Mouse (Mus musculus): ENCODE data around the gene Usf2. TPM values are rescaled to one million over a fixed set of nuclear protein-coding genes. Genes with fewer than 3 reads are reported as not detected.
"Not testable (repeated sequence)": the region's sequence is repeated elsewhere in the genome, so short reads cannot be mapped to it uniquely, and the experiment has no call there.

The Usf2 gene
- polyA plus RNA-seq, 1 experiment: 202 TPM

DNA sequence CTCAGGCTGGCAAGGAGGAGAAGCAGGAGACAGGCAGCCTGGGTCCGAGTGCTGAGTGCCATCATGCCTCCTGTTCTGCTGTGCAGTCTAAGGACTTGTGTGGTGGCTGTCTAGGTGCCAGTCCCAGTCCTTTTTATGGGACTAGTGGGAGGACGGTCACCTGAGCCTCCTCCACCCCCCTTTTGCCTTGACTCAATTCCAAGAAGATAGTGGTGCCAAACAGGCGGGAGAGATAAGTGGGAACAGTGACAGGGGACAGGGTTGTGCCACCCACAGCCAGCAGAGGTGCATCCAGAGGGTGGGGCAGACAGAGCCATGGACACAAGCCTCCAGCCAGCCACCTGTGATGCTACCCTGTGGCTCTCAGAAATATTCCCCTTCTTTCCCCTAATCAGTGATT, 32.5 kb downstream of the Usf2 start:
- no peak for TF ChIP-seq CTCF (IDR thresholded peaks at IDR 0.05; ENCODE audit: extremely low read depth, insufficient read depth, low read length)
- no peak for TF ChIP-seq POLR2A (IDR thresholded peaks at IDR 0.05; ENCODE audit: extremely low read depth, insufficient read depth, low read length)
- H3K27ac ChIP-seq (ENCODE audit: insufficient read depth, low read length): no peak overlapping the region

DNA sequence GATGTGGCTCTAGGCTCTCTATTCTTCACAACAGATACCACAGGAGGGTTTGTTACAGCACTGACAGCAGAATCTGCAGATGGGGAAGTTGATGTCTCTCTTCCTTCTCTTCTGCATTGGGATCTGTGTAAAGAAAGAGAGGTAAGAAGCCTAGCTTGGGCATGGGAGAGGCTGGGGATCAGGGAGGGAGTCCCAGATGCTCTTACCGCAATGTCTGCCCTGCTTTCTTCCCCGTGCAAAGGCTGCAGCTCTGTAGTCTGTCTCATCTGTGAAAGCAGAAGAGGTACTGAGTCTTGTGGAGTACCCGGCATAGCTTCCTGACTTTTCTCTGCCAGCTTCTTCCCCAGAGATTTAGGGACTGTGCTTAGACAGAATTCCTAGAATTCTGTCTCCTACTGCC, 34.1 kb downstream of the Usf2 start:
- not testable (repeated sequence) for H3K4me1 ChIP-seq (ENCODE audit: control insufficient read depth, insufficient read depth, low read length); H3K4me3 ChIP-seq (ENCODE audit: insufficient read depth, low read length); H3K27ac ChIP-seq (ENCODE audit: insufficient read depth, low read length)

More for the DNA sequence above, 32.5 kb downstream of the Usf2 start:
- Histone ChIP-seq H3K4me1 (ENCODE audit: control insufficient read depth, insufficient read depth, low read length) (no peaks in the 10 kb centered on the region), H3K4me3 (ENCODE audit: insufficient read depth, low read length) (no peak overlapping the region)

DNA sequence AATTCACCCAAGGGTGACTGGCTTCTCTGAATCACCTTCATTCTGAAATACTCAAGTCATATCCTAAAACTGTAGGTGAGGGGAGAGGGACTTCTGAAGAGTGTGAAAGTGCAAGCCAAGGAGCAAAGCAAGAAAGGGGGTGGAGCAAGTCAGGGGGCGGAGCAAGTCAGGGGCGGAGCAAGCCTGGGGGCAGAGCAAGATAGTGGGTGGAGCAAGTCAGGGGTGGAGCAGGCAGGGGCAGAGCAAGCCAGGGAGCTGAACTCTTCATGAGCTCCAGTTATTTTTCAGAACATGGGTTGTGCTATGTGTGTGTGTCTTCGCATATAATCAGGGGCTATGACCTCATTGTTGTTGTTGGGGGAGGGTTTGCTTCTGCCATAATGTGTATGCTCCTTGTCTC, 36.4 kb downstream of the Usf2 start:
- Histone ChIP-seq H3K27ac (ENCODE audit: insufficient read depth, low read length) (no peak overlapping the region), H3K4me1 (ENCODE audit: control insufficient read depth, insufficient read depth, low read length) (no peaks in the 10 kb centered on the region), H3K4me3 (ENCODE audit: insufficient read depth, low read length) (no peak overlapping the region)
- TF ChIP-seq CTCF (IDR thresholded peaks at IDR 0.05; ENCODE audit: extremely low read depth, insufficient read depth, low read length) (no peak), POLR2A (IDR thresholded peaks at IDR 0.05; ENCODE audit: extremely low read depth, insufficient read depth, low read length) (no peak)

DNA sequence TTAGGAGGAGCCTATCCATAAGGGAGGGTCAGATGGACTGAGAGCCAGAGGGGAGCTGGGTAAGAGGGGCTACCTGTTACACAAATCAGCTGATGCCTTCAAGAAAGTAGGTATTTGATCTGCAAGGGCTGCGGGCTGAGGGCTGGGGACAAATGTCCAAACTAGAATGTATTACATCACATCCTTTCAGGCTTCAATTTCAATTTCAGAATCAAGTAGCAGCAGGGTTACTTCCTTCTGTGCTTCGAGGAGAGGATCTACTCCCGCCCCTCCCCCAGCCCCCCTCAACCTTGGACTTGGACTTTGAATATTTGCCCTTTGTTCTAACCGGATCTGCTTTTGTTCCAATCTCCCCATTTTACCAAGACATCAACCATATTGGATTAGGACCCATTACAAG, 39.4 kb downstream of the Usf2 start:
- no peak for TF ChIP-seq CTCF (IDR thresholded peaks at IDR 0.05; ENCODE audit: extremely low read depth, insufficient read depth, low read length)
- Histone ChIP-seq H3K27ac (ENCODE audit: insufficient read depth, low read length) (peak overlapping the region; percentile 92), H3K4me3 (ENCODE audit: insufficient read depth, low read length) (peak overlapping the region; percentile 29; the same call in 1 of the 2 replicates), H3K4me1 (ENCODE audit: control insufficient read depth, insufficient read depth, low read length) (no peaks in the 10 kb centered on the region)

DNA sequence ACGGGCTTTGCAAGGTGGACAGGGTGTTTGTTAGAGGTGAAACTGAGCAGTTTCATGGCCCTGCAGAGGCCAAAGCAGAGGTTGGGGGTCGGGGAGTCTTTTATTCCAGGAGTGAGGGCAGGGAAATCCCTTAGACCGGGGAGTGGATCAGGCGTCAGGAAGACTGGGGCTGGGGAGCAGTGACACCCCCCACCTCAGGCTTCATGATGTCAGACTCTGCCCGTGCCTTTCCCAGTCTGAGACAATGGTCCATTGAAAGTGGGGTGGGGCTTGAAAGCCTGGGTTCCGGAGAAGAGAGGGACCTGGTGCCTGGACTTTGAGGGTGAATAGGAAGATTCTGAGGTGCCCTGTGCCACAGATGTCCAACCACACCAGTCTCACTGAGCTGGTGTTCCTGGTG, 39.9 kb downstream of the Usf2 start:
- TF ChIP-seq POLR2A (IDR thresholded peaks at IDR 0.05; ENCODE audit: extremely low read depth, insufficient read depth, low read length) (no peak), CTCF (IDR thresholded peaks at IDR 0.05; ENCODE audit: extremely low read depth, insufficient read depth, low read length) (no peak)
- peak overlapping the region; percentile 29; the same call in 1 of the 2 replicates for H3K4me3 ChIP-seq (ENCODE audit: insufficient read depth, low read length)
- H3K27ac ChIP-seq (ENCODE audit: insufficient read depth, low read length): peak overlapping the region; percentile 92
- no peaks in the 10 kb centered on the region for H3K4me1 ChIP-seq (ENCODE audit: control insufficient read depth, insufficient read depth, low read length)

DNA sequence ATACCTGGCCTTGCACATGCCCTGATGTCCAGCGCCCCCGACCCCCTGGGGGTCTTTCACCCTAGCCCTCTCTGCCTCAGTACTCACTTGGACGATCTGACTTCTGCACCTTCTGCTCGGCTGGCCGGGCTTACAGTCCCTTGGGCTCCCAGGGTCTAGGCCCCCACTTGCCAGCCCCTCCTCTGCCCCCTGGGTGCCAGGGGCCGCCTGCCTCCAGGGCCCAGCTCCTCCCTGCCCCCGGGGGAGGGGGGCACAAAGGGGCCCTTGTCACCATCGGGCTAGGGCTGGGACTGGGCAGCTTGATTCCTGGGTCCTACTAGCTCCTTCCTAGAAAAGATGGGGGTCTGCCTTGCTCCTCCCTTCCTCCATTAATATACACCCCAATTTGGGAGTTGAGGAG, 41.9 kb downstream of the Usf2 start, which contains the start of gene Mag:
TSS of gene Mag (minus strand) at position 142 of the 400 bp plus-strand sequence.
- TF ChIP-seq POLR2A (IDR thresholded peaks at IDR 0.05; ENCODE audit: extremely low read depth, insufficient read depth, low read length) (no peak; the same call in 1 of the 2 replicates), CTCF (IDR thresholded peaks at IDR 0.05; ENCODE audit: extremely low read depth, insufficient read depth, low read length) (no peak)
- Histone ChIP-seq H3K4me1 (ENCODE audit: control insufficient read depth, insufficient read depth, low read length) (no peaks in the 10 kb centered on the region), H3K4me3 (ENCODE audit: insufficient read depth, low read length) (peak within 1 kb of the TSS; percentile 29), H3K27ac (ENCODE audit: insufficient read depth, low read length) (peak within 1 kb of the TSS; percentile 92)

DNA sequence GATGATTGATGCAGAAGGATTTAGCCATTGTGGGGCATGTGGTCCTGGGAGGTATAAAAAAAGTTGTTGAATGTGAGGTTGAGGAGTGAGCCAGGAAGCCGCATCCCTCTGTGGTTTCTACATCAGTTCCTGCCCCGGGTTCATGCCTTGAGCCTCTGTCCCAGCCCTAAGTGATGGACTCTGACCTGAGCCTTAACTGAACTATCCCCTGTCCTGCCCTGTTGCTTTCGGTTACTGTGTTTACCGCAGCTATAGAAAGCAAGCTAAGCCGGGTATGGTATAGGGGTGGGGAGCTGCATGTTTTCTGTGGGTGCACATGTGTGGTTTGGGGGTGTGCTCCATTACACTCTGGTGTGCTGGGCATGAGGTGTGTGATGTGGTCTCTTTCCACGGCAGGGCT, 46.8 kb downstream of the Usf2 start:
- TF ChIP-seq POLR2A (IDR thresholded peaks at IDR 0.05; ENCODE audit: extremely low read depth, insufficient read depth, low read length) (no peak), CTCF (IDR thresholded peaks at IDR 0.05; ENCODE audit: extremely low read depth, insufficient read depth, low read length) (no peak)
- Histone ChIP-seq H3K4me3 (ENCODE audit: insufficient read depth, low read length) (no peak overlapping the region), H3K4me1 (ENCODE audit: control insufficient read depth, insufficient read depth, low read length) (no peaks in the 10 kb centered on the region), H3K27ac (ENCODE audit: insufficient read depth, low read length) (no peak overlapping the region)

DNA sequence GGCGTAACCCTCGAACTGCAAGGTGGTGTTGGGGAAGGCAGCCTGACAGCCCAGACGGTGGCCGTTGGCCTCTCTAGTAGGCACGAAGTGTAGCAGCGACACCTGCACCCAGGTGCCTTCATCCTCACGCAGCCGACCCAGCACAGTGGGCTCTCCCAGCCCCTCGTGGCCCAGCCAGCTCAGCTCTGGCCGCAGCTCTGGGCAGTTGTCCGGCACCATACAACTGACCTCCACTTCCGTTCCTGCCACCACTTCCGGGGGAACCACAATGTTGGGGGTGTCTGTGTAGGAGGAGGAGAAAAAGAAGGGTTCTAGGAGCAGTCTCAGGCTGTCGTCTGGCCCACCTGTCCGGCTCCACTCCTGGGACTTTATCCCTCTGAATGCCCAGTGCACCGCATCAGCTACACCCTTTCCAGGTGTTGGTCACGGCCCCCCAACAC, 47.6 kb downstream of the Usf2 start:
- Histone ChIP-seq H3K27ac (ENCODE audit: insufficient read depth, low read length) (no peak overlapping the region), H3K4me1 (ENCODE audit: control insufficient read depth, insufficient read depth, low read length) (no peaks in the 10 kb centered on the region), H3K4me3 (ENCODE audit: insufficient read depth, low read length) (no peak overlapping the region)
- TF ChIP-seq CTCF (IDR thresholded peaks at IDR 0.05; ENCODE audit: extremely low read depth, insufficient read depth, low read length) (no peak), POLR2A (IDR thresholded peaks at IDR 0.05; ENCODE audit: extremely low read depth, insufficient read depth, low read length) (no peak)

DNA sequence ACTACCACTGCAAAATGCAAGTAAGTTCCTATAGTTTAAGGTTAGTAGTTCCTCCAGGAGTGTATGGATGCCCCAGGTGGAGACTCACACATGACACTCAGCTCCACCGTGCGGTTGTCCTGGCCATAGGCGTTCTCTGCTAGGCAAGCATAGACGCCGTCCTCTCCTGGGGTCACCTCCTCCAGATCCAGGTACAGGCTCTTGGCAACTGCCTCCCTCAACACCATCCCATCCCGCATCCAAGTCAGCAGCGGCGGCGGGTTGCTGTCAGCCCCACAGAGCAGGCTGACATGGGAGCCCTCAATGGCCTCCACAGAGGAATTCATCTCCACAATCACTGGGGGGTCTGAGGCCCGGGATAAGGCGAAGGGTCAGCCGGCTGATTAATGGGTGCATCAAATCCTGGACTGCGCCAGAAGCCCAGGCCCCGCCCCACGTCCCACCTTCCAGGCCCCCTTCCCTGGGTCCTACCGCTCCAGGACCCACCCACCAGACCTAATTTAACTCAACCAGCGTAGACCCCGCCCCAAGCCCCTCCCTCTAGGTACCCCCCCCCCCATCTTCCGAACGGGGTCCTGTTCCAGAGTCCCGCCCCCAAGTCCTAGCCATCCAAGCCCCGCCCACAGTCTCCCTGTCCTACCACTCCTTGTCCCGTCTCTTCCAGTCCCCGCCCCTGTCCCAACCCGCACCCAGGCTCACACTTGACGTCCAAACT, 48.2 kb downstream of the Usf2 start:
- no peaks in the 10 kb centered on the region for H3K4me1 ChIP-seq (ENCODE audit: control insufficient read depth, insufficient read depth, low read length)
- TF ChIP-seq CTCF (IDR thresholded peaks at IDR 0.05; ENCODE audit: extremely low read depth, insufficient read depth, low read length): no peak
- no peak for TF ChIP-seq POLR2A (IDR thresholded peaks at IDR 0.05; ENCODE audit: extremely low read depth, insufficient read depth, low read length)
- H3K4me3 ChIP-seq (ENCODE audit: insufficient read depth, low read length): no peak overlapping the region
- no peak overlapping the region for H3K27ac ChIP-seq (ENCODE audit: insufficient read depth, low read length)

DNA sequence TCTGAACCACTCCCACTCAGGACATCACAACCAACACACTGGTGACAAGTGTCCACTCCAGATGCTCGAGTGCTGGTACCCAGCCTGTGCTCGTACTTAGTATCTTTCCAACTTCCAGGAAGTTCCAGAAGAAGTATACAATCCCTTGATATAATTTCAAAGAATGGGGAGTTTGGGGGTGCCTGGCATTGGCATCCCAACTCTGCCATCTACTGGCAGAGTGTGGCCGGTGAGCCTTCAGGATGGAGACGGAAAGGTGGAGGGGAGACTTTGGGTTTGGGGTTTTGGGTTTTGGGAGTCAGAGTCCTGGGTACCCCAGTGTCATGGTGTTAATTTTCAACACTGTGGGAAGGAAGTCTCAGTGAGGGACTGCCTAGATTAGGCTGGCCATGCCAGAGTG, 52.6 kb downstream of the Usf2 start:
- Histone ChIP-seq H3K4me1 (ENCODE audit: control insufficient read depth, insufficient read depth, low read length) (no peaks in the 10 kb centered on the region), H3K4me3 (ENCODE audit: insufficient read depth, low read length) (no peak overlapping the region), H3K27ac (ENCODE audit: insufficient read depth, low read length) (no peak overlapping the region)
- TF ChIP-seq POLR2A (IDR thresholded peaks at IDR 0.05; ENCODE audit: extremely low read depth, insufficient read depth, low read length) (no peak), CTCF (IDR thresholded peaks at IDR 0.05; ENCODE audit: extremely low read depth, insufficient read depth, low read length) (peak; percentile 59)

Other genes with a start within 250 kb of the Usf2 start
- 0.73 and 1.0 TPM in 2 replicates for gene Atp4a, start 244.6 kb downstream of the Usf2 start, polyA plus RNA-seq (2012; rRNA removed)
- 189 and 190 TPM in 2 replicates for gene Tmem147, start 227.3 kb downstream of the Usf2 start, polyA plus RNA-seq (2012; rRNA removed)
- not detected in 2 replicates for gene Gapdhs, start 213.1 kb downstream of the Usf2 start, polyA plus RNA-seq (2012; rRNA removed)
- gene Sbsn, start 205.3 kb downstream of the Usf2 start, polyA plus RNA-seq (2012; rRNA removed): 8.4 and 8.6 TPM in 2 replicates
- 3.3 and 9.6 TPM in 2 replicates for gene Dmkn, start 193.0 kb downstream of the Usf2 start, polyA plus RNA-seq (2012; rRNA removed)
- gene Krtdap, start 168.9 kb downstream of the Usf2 start, polyA plus RNA-seq (2012; rRNA removed): not detected in 2 replicates
- gene Ffar2, start 133.0 kb downstream of the Usf2 start, polyA plus RNA-seq (2012; rRNA removed): 0.09 and 0.38 TPM in 2 replicates
- 0.13 TPM in 1 of 2 replicates, not detected in the other for gene Ffar3, start 100.6 kb downstream of the Usf2 start, polyA plus RNA-seq (2012; rRNA removed)
- 0.02 TPM in 1 of 2 replicates, not detected in the other for gene Ffar1, start 95.2 kb downstream of the Usf2 start, polyA plus RNA-seq (2012; rRNA removed)
- 0.15 and 0.83 TPM in 2 replicates for gene Cd22, start 76.5 kb downstream of the Usf2 start, polyA plus RNA-seq (2012; rRNA removed)
- gene Mag, start 41.9 kb downstream of the Usf2 start, polyA plus RNA-seq (2012; rRNA removed): 412 and 613 TPM in 2 replicates
- not detected in 2 replicates for gene Hamp2, start 32.1 kb downstream of the Usf2 start, polyA plus RNA-seq (2012; rRNA removed)
- gene Hamp, start 12.8 kb downstream of the Usf2 start, polyA plus RNA-seq (2012; rRNA removed): not detected in 2 replicates
- 10.2 and 11.3 TPM in 2 replicates for gene Lsr, start 16.7 kb upstream of the Usf2 start, polyA plus RNA-seq (2012; rRNA removed)
- gene Fam187b, start 17.0 kb upstream of the Usf2 start, polyA plus RNA-seq (2012; rRNA removed): 0.15 and 0.38 TPM in 2 replicates
- gene Fxyd5, start 85.7 kb upstream of the Usf2 start, polyA plus RNA-seq (2012; rRNA removed): 52.7 and 62.8 TPM in 2 replicates
- gene Fxyd7, start 94.7 kb upstream of the Usf2 start, polyA plus RNA-seq (2012; rRNA removed): 378 and 426 TPM in 2 replicates
- gene Fxyd1, start 100.4 kb upstream of the Usf2 start, polyA plus RNA-seq (2012; rRNA removed): 141 and 156 TPM in 2 replicates
- 35.6 and 37.5 TPM in 2 replicates for gene Lgi4, start 102.5 kb upstream of the Usf2 start, polyA plus RNA-seq (2012; rRNA removed)
- 0.59 and 1.0 TPM in 2 replicates for gene Fxyd3, start 119.9 kb upstream of the Usf2 start, polyA plus RNA-seq (2012; rRNA removed)
- 4.2 and 4.9 TPM in 2 replicates for gene Hpn, start 158.5 kb upstream of the Usf2 start, polyA plus RNA-seq (2012; rRNA removed)
- gene Scn1b, start 170.2 kb upstream of the Usf2 start, polyA plus RNA-seq (2012; rRNA removed): 1,195 and 1,252 TPM in 2 replicates
- 183 and 188 TPM in 2 replicates for gene Gramd1a, start 199.1 kb upstream of the Usf2 start, polyA plus RNA-seq (2012; rRNA removed)